In genomic region chr5:118635476-118636187, GRCm38 (mm10) we compare ENCODE assay signal across 9 mouse cellular contexts.
A peak's percentile ranks its signal among the peaks of the same experiment; 100 is the strongest.
DNase-seq lines count a peak whose midpoint lies in the region; ATAC-seq and TF ChIP-seq lines count a peak whose summit lies in the region.
"Had no signal": no experiment of that assay in that cellular context is flagged by ENCODE, and none has a peak within 500 bp of the region (broad histone marks: within the 10 kb centered on the region; RNA-seq: fewer than 3 reads in every experiment).

No protein-coding gene starts in this region.

- H3K4me3 ChIP-seq in liver, postnatal 0 days (ENCODE audit: low read depth, low read length) = no peak overlapping the region
- no peak overlapping the region for H3K4me3 ChIP-seq in liver, embryonic 11.5 days (ENCODE audit: low read depth, low read length)
- H3K4me3 ChIP-seq in hindbrain, embryonic 15.5 days = no peak overlapping the region
- no peak overlapping the region for H3K4me3 ChIP-seq in lung, postnatal 0 days (ENCODE audit: low read depth, low read length)
- H3K4me3 ChIP-seq: lung, embryonic 15.5 days had no signal

- H3K27me3 ChIP-seq in liver, postnatal 0 days (ENCODE audit: insufficient read depth, low read length) = no peaks in the 10 kb centered on the region
- H3K27me3 ChIP-seq in liver, embryonic 11.5 days (replicated peaks; ENCODE audit: control insufficient read depth, insufficient read depth, low read length) = no peaks in the 10 kb centered on the region
- no peaks in the 10 kb centered on the region for H3K27me3 ChIP-seq in hindbrain, embryonic 15.5 days
- no peaks in the 10 kb centered on the region for H3K27me3 ChIP-seq in lung, postnatal 0 days (replicated peaks; ENCODE audit: insufficient read depth, low read length)
- H3K27me3 ChIP-seq: lung, embryonic 15.5 days had no signal

- H3K4me1 ChIP-seq in liver, postnatal 0 days (ENCODE audit: insufficient read depth) = peaks cover 41% of the 10 kb centered on the region
- H3K4me1 ChIP-seq in liver, embryonic 11.5 days (replicated peaks; ENCODE audit: control insufficient read depth, insufficient read depth, low read length) = peaks cover 52% of the 10 kb centered on the region
- peaks cover 22% of the 10 kb centered on the region for H3K4me1 ChIP-seq in hindbrain, embryonic 15.5 days (replicated peaks)
- H3K4me1 ChIP-seq in lung, postnatal 0 days (ENCODE audit: insufficient read depth, low read depth, low read length) = peaks cover 11% of the 10 kb centered on the region; the same call in 1 of the 2 replicates

- no peak for TF ChIP-seq CTCF in liver, postnatal 0 days (IDR thresholded peaks at IDR 0.05; ENCODE audit: low read depth)
- TF ChIP-seq CTCF in lung, postnatal 0 days (IDR thresholded peaks at IDR 0.05) = no peak

- H3K9ac ChIP-seq in liver, postnatal 0 days (replicated peaks) = no peak overlapping the region
- H3K9ac ChIP-seq in liver, embryonic 11.5 days (ENCODE audit: low read depth, low read length) = no peak overlapping the region
- H3K9ac ChIP-seq in hindbrain, embryonic 15.5 days = no peak overlapping the region
- H3K9ac ChIP-seq in lung, postnatal 0 days (replicated peaks; ENCODE audit: low read depth) = no peak overlapping the region
- H3K9ac ChIP-seq: lung, embryonic 15.5 days had no signal

- no peak for ATAC-seq in liver, postnatal 0 days
- ATAC-seq in liver, embryonic 11.5 days (replicated peaks; ENCODE audit: low FRiP score) = no peak
- ATAC-seq in hindbrain, embryonic 15.5 days (ENCODE audit: low FRiP score, low read depth) = peak; percentile 61; the same call in 1 of the 2 replicates
- ATAC-seq in inflammation-experienced regulatory T-cells, adult 6 months = no peak
- no peak for ATAC-seq in lung, postnatal 0 days

- H3K4me2 ChIP-seq in liver, postnatal 0 days (ENCODE audit: low read depth, low read length) = no peak overlapping the region
- no peak overlapping the region for H3K4me2 ChIP-seq in liver, embryonic 11.5 days
- H3K4me2 ChIP-seq in hindbrain, embryonic 15.5 days = no peak overlapping the region
- no peak overlapping the region for H3K4me2 ChIP-seq in lung, postnatal 0 days (replicated peaks; ENCODE audit: low read depth, low read length)
- H3K4me2 ChIP-seq: lung, embryonic 15.5 days had no signal

- peaks cover 3% of the 10 kb centered on the region; the same call in 1 of the 2 replicates for H3K36me3 ChIP-seq in liver, postnatal 0 days (replicated peaks; ENCODE audit: insufficient read depth, low read length)
- H3K36me3 ChIP-seq in liver, embryonic 11.5 days (ENCODE audit: control insufficient read depth, insufficient read depth, low read length) = no peaks in the 10 kb centered on the region
- H3K36me3 ChIP-seq in hindbrain, embryonic 15.5 days = no peaks in the 10 kb centered on the region
- H3K36me3 ChIP-seq in lung, postnatal 0 days (ENCODE audit: insufficient read depth, low read length) = no peaks in the 10 kb centered on the region
- H3K36me3 ChIP-seq: lung, embryonic 15.5 days had no signal

- WGBS in liver, postnatal 0 days (ENCODE audit: insufficient replicate concordance) = 38% methylated on average over 11 of the region's 11 CpGs
- 46% methylated on average over 11 of the region's 11 CpGs for WGBS in liver, embryonic 11.5 days
- 13% methylated on average over 11 of the region's 11 CpGs for WGBS in hindbrain, embryonic 15.5 days
- WGBS in lung, postnatal 0 days = 51% methylated on average over 11 of the region's 11 CpGs

- H3K27ac ChIP-seq in liver, postnatal 0 days (ENCODE audit: low read depth) = 0 out of 2 replicates have a peak overlapping the region, but pooled peaks have one; percentile 12
- no peak overlapping the region for H3K27ac ChIP-seq in liver, embryonic 11.5 days (ENCODE audit: low read depth, low read length)
- H3K27ac ChIP-seq in hindbrain, embryonic 15.5 days (replicated peaks) = peak overlapping the region; percentile 32
- no peak overlapping the region for H3K27ac ChIP-seq in lung, postnatal 0 days (ENCODE audit: low read length)
- H3K27ac ChIP-seq: lung, embryonic 15.5 days had no signal

- H3K9me3 ChIP-seq in liver, postnatal 0 days (ENCODE audit: low read length) = no peaks in the 10 kb centered on the region
- H3K9me3 ChIP-seq in liver, embryonic 11.5 days (ENCODE audit: control insufficient read depth, low read length) = no peaks in the 10 kb centered on the region
- H3K9me3 ChIP-seq in hindbrain, embryonic 15.5 days = no peaks in the 10 kb centered on the region
- H3K9me3 ChIP-seq in lung, postnatal 0 days (ENCODE audit: low read length) = no peaks in the 10 kb centered on the region
- H3K9me3 ChIP-seq: lung, embryonic 15.5 days had no signal

- DNase-seq in adrenal gland, postnatal 10 days = peak; percentile 52
- no peak for DNase-seq in adrenal gland, postnatal 36 days
- DNase-seq in liver, postnatal 0 days = no peak
- DNase-seq in liver, embryonic 11.5 days (ENCODE audit: low spot score) = no peak
- peak; percentile 77 for DNase-seq in retina, postnatal 1 day
- no peak for DNase-seq in lung, postnatal 0 days (ENCODE audit: low spot score)

- TF ChIP-seq EP300 in liver, postnatal 0 days (IDR thresholded peaks at IDR 0.05; ENCODE audit: low read depth) = no peak
- TF ChIP-seq EP300 in lung, postnatal 0 days (IDR thresholded peaks at IDR 0.05) = no peak

Comparison
In these comparisons a context has a peak if more than half of its experiments do, and no peak if none do; other contexts are left out.
1. DNase-seq: peak in adrenal gland, postnatal 10 days (single experiment) and retina, postnatal 1 day (single experiment); none in adrenal gland, postnatal 36 days (0 of 2), liver, postnatal 0 days (single experiment), liver, embryonic 11.5 days (single experiment) and lung, postnatal 0 days (single experiment).
2. H3K27ac ChIP-seq: peak in liver, postnatal 0 days (single experiment) and hindbrain, embryonic 15.5 days (single experiment); none in liver, embryonic 11.5 days (single experiment) and lung, postnatal 0 days (single experiment).